Mouse (Mus musculus): ENCODE measurements around the gene Nsl1.

Nsl1 gene

GRCm38 (mm10) chr1:191095019-191095418 lies 32.2 kb downstream of the Nsl1 start:
- no peak for DNase-seq (ENCODE audit: low spot score)

DNA sequence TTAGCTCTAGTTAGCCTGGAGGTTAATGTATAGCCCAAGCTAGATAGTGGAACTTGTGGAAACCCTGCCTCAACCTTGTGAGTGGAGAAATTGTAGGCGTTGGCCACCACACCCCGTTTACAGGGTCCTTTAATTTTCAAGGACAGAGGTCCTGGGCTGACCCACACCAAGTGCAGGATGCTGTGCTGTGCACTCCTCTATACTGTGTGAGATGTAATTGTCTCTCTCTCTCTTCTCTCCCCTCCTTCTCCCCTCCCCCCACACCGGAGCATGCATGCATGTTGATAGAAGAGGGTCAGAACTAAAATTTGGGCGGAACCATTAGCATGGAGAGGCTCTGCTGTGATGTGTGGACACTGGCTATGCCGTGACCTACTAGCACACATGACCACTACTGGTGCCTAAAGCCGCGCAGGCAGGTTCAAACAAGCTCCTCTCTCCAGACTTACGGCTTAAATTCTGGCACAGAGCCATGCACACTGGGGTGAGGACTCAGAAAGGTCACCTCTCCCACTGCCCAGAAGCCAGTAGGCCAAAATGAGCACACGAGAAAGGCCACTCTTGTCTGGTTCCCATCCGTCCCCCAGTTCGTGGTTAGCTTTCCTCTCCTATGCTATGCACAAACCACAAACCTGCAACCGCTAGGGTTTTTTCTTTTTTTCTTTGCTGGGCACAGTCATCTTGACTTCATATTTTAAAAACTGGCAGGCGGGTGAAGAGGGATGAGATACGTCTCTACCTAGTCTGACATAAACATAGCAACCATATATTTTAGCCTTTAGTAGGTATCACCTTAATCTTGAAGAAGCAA lies 34.3 kb downstream of the Nsl1 start:
- DNase-seq (ENCODE audit: low spot score) = no peak

- DNase-seq (ENCODE audit: low spot score) = no peak
Measured at GRCm38 (mm10) chr1:191097802-191098747, 35.3 kb downstream of the Nsl1 start, which contains the start of gene Batf3. TSS of gene Batf3 (plus strand) at chr1:191097847.

DNA sequence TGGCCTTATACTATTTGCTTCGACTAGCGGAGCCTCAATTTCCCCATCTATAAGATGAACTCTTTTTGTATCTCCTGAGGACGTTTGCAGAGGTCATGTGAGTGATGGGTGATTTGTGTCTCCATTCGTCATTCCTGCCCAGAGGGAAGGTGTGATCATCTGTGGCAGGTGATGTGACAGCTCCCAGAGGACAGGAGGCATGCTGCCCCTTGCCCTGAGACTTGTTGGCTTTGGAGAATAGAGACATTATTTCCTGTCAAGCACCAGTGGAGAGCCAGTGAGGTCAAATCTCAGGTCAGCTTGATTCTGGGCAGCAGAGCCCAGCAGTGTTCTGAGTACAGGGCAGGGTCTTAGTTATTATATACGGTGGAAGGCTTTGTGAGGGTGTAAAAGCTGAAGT lies 36.3 kb downstream of the Nsl1 start:
- DNase-seq (ENCODE audit: low spot score) = no peak

- no peak for DNase-seq (ENCODE audit: low spot score)
Measured at GRCm38 (mm10) chr1:191099772-191100291, 37.0 kb downstream of the Nsl1 start.

DNA sequence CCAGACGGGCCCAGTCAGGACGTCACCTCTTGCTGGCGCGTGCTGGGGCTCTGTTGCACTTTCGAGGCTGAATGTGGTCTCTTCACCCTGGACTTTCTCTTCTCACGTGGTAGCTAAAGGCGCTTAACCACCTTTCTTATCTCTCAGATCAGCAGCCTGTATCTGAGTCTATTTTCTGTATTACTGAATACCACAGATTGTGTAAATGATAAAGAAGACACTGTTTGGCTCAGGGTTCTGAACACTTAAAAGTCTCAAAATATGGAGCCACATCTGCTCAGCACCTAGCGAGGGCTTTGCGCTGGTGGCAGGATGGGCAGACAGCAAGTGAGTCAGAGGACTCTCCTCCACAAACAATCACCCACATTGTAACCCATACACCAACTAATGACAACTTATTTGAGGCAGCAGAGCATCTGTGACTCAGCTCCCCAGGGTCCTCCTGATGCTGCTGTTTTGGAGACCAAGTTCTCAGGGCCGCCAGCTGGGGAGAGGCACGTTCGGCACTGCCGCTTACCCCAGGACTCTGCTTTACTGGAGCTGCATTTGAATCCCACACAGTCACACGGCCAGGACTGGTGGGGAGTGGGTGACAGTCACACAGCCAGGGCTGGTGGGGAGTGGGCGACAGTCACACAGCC lies 40.0 kb downstream of the Nsl1 start:
- no peak for DNase-seq (ENCODE audit: low spot score)

DNA sequence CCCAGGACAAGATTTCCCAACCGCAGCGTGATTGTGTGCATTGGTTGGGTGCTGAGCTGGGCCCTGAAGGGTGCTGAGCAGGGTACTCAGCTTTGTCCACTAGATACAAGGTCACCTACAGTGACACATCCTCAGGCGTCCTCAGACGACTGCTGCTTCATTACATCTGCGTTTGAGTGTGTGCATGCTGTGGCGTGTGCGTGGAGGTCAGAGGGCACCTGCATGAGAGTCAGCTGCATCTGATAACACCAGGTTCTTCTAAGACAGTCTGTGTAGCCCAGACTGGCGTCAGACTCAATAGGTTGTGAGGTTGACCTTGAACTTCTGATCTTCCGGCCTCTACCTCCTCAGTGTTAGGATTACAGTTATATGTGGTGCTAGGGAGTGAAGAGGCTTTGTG lies 42.4 kb downstream of the Nsl1 start:
- DNase-seq (ENCODE audit: low spot score) = no peak

GRCm38 (mm10) chr1:191107306-191107705 lies 44.5 kb downstream of the Nsl1 start:
- DNase-seq (ENCODE audit: low spot score) = no peak

DNA sequence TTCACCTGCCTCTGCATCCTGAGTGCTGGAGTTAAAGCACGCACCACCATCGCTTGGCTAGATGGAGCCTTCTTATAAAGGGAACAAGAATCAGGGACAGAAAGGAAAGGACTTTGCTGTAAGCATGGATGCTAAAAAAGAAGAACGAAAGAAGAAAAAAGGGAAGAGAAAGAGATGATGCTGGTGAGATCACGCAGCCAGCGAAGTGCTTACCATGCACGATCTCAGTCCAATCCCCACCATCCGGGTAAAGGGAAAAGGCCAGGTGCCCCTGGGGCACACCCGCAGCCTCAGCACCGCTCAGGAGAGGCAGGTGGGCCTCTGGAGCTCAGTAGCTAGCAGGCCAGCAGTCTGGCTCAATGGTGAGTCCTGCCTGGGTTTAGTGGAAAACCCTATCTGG lies 47.1 kb downstream of the Nsl1 start:
- DNase-seq (ENCODE audit: low spot score) = no peak

GRCm38 (mm10) chr1:191111146-191111545 lies 48.3 kb downstream of the Nsl1 start:
- no peak for DNase-seq (ENCODE audit: low spot score)

- no peak for DNase-seq (ENCODE audit: low spot score)
Measured at GRCm38 (mm10) chr1:191114868-191115267, 52.1 kb downstream of the Nsl1 start.

DNA sequence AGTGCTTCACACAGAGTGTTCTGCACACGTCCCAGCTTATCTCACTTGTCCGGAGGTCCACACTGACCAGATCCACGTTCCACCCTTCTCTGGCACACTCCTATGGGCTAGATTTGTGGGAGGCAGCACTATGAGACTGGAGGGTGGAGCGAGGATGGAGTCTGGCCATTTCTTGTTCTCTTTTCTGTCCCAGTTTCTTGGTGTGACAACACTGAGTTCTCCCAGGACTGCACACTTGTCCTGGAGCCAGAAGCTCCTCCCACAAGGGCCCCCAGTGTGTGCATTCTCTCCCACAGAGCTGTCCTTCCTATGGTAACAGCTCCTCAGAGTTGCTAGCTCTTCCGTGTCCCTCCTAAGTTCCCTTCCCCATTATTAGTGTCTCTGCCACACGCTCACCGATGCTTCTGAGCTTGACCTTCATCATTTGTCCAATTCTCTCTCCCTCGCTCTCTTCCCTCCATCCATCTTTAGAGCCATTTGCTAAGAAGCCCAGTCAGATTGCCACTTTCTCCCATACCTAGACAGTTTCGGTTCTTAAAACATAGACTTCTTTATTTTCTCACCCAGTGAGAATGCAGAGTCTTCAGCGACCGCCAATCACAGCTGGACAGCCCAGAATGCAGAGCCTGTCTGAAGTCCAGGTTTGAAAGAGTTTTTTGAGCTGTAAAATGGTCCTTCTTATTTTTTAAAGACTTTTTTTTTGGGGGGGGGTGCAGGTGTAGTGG lies 52.9 kb downstream of the Nsl1 start:
- DNase-seq (ENCODE audit: low spot score) = no peak

- DNase-seq (ENCODE audit: low spot score) = no peak
Measured at GRCm38 (mm10) chr1:191122744-191123143, 59.9 kb downstream of the Nsl1 start.

GRCm38 (mm10) chr1:191123696-191124095 lies 60.9 kb downstream of the Nsl1 start:
- no peak for DNase-seq (ENCODE audit: low spot score)

GRCm38 (mm10) chr1:191124288-191124687 lies 61.5 kb downstream of the Nsl1 start:
- no peak for DNase-seq (ENCODE audit: low spot score)

- DNase-seq (ENCODE audit: low spot score) = peak; percentile 24
Measured at GRCm38 (mm10) chr1:191125811-191126638, 63.2 kb downstream of the Nsl1 start.

GRCm38 (mm10) chr1:191131692-191132091 lies 68.9 kb downstream of the Nsl1 start:
- DNase-seq (ENCODE audit: low spot score) = no peak

DNA sequence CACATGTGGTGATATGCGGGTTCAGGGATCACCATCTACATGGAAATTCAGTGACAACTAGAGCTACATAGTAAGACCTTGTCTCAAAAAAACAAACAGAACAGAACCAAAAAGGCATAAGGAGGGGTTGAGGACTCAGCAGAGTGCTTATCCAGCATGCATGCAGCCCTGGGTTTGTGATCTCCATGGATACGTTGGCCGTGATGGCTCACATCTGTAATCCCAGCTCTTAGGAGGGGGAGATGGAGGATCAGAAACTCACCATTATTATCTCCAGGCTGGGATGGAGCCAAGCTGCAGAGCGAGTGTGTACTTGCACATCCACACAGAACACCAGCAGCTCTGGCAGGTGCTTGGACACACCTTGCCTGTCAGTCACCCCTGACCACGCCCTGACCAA lies 69.4 kb downstream of the Nsl1 start:
- no peak for DNase-seq (ENCODE audit: low spot score)

- DNase-seq (ENCODE audit: low spot score) = no peak
Measured at GRCm38 (mm10) chr1:191132934-191133333, 70.1 kb downstream of the Nsl1 start.

GRCm38 (mm10) chr1:191135406-191135805 lies 72.6 kb downstream of the Nsl1 start:
- no peak for DNase-seq (ENCODE audit: low spot score)
